Mouse (Mus musculus) brain, embryonic 14.5 days (tissue): ENCODE measurements around the gene Gm20441. TPM values are rescaled to one million over a fixed set of nuclear protein-coding genes. Genes with fewer than 3 reads are reported as not detected.

ENCODE experiments used
- DNase-seq: peaks from one replicate; pipeline ENCODE4 v3.0.0-alpha.2; 2011; ENCODE audit warnings: low read depth
- CTCF ChIP-seq: fragments of 200-500 bp; IDR thresholded peaks from 2 replicates; pipeline ENCODE4 v1.5.1; 2012; ENCODE audit warnings: inconsistent platforms, mild to moderate bottlenecking, moderate library complexity, borderline replicate concordance; ENCODE audit not compliant: insufficient read depth, insufficient read length; ENCODE audit errors: extremely low read depth
- POLR2A ChIP-seq: fragments of 200-500 bp; IDR thresholded peaks from 2 replicates; pipeline ENCODE4 v1.6.1; 2012; ENCODE audit warnings: mild to moderate bottlenecking, inconsistent platforms, borderline replicate concordance; ENCODE audit not compliant: poor library complexity, insufficient read depth, insufficient read length, severe bottlenecking; ENCODE audit errors: extremely low read depth
- polyA plus RNA-seq: library from polyadenylated mRNA; depleted of rRNA; stranded (reverse); fragments of >200 nt; gene quantifications from 2 replicates; pipeline ENCODE4 v1.2.3, GENCODE M21; 2012

The Gm20441 gene
- polyA plus RNA-seq, 1 experiment, result not detected

DNA sequence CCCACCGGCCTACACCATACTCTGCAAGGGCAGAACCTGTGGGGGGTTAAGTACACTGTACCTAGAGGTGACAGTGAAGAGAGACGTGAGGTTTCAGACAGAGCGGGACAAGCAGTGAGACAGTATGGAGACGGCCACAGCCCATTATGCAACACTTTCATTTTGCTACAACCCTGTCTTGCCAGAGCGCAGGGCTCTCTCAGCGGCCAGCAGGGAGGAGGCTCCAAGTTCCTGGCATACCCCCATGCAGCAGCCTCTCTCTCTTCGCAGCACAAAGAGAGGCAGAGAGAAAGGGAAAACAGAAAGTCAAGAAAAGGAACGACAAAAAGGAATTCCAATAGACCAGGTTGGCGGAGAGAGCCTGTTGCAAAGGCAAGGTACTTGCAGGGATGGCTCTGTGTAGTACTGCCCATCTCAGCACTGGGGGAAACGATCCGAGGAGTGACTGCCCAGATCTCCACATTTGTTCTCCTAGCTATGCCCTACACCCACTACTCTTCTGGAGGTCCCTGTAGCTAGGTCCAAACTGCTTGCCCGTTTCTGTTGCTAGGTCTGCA is 16.9 kb upstream of the Gm20441 start:
- TF ChIP-seq POLR2A (no peak), CTCF (no peak)
- peak; percentile 58 for DNase-seq

DNA sequence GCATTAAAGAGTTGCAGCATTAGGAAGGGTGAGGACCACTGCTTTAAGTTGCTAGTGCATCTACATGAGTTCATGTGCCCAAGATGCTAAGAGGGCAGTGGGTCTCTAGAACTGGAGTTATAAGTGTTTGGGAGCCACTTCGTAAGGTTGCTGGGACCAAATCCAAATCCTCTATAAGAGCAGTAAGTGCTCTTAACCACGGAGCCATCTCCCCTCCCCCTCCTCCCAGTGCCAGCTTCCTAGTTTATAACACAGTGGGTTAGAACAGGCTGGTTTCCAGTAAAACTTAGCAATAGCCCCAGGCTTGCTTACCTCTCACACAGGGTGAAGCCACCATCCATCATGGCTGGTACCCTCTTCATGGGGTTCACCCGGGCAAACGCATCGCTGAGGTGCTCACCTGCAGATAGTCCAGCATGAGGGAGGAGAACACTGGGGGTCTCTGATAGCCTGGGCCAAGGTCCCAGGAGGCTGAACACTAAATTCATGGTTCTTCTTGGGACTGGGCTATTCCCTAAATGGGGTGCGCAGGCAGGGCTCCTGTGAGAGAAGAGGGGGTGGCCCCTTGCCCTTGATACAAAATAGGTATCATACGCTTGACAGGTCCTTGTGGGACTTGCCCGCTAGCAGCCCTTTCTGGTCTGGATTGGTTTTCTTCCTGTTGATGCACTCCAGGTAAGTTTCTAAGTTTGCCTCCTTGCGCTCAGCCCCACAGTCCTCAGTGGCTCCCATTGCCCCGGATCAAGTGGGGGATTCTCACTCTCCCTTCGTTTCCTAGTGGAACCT is 16.2 kb upstream of the Gm20441 start:
- DNase-seq, result no peak
- TF ChIP-seq CTCF (no peak), POLR2A (no peak)

DNA sequence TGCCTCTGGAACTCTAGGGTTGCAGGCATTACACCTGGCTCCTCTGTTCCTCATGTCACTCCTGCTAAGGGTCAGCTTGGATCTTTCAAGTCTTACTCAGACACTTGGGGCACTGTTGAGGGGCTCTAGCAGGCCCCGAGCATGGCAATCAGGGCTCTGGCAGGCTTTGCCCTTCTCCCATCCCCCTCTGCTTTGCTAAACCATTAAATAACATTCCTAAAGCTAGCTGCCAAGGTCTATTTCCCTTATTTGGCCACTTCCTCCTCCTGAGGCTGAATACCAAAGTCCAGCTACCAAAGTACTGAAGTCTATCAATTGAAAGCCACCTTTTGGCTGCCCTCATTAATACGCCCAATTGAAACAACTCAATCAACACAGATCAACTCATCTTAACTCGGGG is 14.1 kb upstream of the Gm20441 start:
- TF ChIP-seq POLR2A, result no peak
- no peak for TF ChIP-seq CTCF
- peak; percentile 42 for DNase-seq

DNA sequence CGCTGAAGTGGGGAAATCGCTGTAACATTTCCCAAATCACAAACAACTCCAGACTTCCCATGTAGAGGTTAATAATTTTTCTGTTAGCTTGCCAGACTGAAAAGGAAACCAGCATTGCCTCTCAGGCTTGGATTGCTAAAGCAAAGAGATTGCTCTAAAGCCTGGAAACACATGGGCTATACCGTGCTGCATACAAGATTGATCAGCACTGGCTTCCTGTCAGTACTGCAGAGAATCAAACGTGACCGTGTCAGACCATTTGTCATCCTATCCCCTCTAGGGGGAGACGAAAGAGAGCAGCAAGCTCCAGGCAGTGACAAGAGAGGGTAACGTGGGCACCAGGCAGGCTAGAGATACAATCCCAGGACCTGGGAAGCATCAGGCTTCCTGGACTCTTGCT is 10.0 kb upstream of the Gm20441 start:
- DNase-seq, result peak; percentile 23

DNA sequence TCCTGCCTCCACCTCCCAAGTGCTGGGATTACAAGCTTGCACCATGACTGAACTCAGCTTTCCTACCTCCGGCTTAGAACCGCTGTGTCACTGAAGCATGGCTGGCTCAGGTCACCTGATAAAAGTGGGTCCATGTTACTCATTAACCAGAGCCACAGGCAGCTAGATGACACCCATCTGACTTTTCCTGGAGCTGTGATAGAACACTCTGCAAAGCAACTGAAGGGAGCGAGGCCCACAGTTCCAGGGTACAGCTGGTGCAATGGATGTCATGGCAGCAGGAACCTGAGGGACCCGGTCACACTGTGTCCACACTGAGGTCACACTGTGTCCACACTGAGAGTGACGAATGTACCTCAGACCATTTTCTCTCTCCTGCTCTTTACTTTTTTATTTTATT is 9.1 kb upstream of the Gm20441 start:
- TF ChIP-seq CTCF (no peak), POLR2A (no peak)
- DNase-seq, result no peak

More for the DNA sequence above, 10.0 kb upstream of the Gm20441 start:
- peak; percentile 20; the same call in 1 of the 2 replicates for TF ChIP-seq CTCF
- no peak for TF ChIP-seq POLR2A

DNA sequence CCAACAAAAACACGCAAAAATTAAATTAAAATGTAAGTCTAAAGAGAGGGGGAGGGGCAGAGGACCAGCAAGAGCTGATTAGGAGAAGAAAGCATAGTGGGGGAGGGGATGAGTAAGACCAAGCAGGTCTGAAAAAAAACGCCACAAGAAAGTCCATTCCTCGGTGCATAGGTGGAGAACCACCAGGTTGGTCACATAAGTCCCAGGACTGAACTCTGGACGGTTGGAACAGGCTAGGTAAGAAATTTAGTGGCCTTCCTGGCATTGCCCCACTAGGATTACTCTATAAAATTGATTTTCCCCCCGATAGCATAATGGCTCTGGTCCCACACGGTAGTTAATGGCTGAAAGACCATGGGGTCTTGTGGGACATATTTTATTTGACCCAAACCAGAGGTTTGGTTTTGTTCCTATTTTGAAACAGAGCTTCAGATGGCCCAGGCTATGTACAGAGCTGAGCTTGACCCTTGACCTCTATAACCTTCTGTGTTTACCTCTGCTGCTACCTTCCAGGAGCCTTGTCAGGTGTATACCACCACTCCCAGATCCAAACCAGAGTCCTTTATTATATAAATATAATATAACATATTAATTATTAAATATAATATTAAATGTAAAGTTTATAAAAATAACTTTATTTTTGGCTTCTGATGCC is 8.5 kb upstream of the Gm20441 start:
- DNase-seq, result no peak
- no peak for TF ChIP-seq POLR2A
- no peak for TF ChIP-seq CTCF

DNA sequence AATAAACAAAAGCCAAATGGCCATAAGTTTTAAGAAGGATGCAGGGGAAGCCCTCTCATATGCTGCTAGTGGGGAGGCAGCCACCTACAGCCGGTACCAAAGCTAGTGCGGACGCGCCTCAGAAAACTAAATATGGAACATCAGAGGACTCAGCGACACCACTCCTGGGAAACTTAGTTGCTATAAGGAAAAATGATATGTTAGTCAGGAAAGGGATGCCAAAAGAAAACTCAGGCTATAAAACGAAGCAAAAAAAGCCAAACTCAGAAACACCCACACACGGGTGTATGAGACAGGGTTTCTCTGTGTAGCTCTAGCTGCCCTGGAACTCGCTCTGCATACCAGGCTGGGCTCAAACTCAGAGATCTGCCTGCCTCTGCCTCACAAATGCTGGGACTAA is 7.5 kb upstream of the Gm20441 start:
- TF ChIP-seq CTCF (no peak), POLR2A (no peak)
- DNase-seq, result no peak

DNA sequence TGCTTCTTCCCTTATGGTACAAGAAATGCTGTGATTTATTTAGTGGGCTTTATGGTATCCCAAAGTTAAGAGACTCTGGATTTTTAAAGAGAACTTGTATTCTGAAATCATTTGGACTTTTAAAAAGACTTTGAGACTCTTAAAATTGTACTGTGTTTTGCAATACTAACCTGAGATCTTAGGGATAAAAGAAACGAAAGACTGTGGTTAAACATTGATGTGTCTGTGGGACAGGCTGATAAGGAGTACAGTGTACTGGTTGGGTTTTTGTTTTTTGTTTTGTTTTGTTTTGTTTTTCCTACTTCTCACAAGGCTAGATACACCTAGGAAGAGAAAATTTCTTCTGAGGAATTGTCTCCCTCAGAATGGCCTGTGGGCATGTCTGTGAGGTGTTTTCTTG is 4.7 kb upstream of the Gm20441 start:
- no peak for DNase-seq
- TF ChIP-seq POLR2A (no peak), CTCF (no peak)

DNA sequence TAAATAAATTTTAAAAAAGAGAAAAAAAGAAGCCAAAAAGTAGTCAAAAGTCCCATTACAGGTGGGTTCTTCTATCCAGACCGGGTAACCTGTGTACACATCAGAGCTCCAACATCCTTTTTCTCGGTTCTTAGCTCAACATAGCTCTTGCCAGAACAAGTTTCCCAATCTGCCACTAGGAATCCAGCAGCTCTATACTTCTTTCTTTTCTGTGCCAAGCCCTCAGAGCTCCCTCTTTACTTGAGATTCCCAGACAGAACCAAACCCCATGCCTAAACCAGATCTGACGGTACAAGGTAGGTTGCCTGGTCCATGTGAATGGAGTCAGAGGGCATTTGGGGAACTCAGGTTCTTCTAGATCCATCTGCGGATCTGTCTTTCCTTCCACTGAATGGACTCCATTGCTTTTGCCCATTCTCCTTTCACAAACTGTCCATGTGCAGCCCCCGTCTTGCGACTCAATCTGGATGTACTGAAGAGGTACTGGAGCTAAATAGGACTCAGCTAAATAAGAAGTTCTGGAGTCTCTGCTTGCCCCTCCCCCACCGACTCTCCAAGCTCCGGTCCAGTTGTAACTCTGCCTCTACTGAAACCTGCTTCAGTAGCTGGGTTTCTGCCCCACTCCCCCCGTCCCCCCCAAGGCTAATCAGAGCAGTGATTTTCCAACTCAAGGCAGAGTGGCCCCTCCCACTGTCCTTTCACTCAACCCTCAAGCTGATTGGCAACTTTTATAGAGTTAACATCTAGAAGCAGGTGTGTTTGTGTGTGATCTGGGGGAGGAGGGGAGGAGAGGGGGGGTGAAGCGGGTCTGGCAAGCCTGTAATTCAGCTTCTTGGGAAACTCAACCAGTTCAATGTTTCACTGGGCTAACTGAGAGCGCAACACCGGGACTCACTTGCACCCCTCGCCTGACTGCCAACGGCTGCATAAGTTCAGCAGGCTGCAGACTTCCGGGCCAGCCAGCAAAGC is 1.3 kb downstream of the Gm20441 start:
- no peak for DNase-seq
- TF ChIP-seq CTCF, result no peak
- no peak for TF ChIP-seq POLR2A

DNA sequence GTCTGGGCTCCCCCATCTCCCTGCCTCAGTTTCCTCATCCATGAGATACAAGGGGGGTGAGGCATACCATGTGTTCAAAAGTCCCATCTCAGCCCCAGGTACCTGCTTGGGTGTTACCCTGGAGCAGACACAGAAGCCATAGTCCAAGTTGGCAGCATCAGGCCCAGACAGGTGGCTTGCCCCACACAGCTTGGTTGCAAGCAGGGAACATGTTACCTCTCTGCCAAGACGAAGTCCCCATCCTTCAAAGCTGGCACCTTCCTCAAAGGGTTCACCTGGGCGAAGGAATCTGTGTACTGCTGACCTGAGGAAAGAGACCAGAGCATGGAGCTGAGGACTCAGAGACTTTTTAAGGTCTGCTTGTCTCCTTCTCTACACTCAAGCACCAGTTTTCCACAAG is 2.9 kb downstream of the Gm20441 start:
- no peak for DNase-seq
- no peak for TF ChIP-seq CTCF
- TF ChIP-seq POLR2A, result no peak

DNA sequence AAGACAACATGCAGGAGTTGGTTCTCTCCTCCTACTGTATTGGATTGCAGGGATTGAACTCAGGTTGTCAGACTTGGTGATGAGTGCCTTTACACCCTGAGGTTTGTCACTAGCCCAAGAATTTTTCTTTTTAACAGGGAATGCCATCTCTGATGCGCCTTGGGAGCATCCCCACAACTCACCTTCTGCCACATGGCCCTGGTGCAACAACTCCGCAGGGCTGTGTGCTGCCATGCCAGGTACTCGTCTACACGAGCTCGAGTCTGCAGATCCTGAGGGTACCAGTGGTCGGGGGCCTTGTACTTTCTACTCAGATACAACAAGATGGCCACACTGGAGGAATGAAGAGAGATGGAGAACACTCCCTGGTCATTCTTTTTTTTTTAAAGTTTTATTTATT is 4.2 kb downstream of the Gm20441 start:
- DNase-seq, result no peak
- TF ChIP-seq POLR2A (no peak), CTCF (no peak)

DNA sequence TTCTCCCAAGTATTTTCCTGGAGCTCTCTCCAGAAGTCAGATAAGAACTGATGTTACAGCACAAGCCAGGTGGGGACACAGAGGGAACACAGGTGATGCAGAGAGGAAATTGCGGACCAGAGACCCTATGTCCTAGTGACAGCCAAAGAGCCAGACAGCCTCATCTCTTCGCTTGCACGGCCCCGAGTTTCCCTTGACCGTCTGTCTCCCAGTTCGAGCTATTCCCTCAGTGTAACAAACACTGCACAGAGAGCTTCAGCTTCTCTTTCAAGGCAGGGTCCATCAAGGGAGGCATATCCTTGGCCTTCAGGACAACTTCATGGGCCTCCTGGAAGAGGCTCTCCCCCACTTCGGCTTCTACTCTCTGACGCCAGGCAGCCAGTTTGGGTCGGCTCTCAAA is 6.2 kb downstream of the Gm20441 start:
- TF ChIP-seq CTCF (no peak), POLR2A (no peak)
- no peak for DNase-seq

DNA sequence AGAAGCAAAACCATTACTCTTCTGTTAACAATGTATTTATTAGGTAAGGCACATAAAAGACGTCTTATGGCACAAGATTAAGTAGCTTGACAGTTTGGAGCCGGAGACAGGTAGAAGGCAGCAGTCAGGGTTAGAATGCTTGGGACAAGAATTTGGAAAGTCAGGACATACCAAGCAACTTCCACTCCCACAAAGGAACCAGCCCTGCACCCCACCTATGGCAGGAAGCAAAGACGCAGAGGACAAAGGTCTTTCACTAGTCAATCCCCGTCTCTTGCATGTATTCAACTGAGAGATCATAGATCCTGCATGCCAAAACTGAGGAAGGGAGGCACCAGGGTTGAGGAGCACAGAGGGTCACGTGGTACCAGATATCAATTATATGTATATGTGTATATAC is 6.7 kb downstream of the Gm20441 start:
- TF ChIP-seq CTCF (no peak), POLR2A (no peak)
- DNase-seq, result no peak
